Mouse (Mus musculus) embryonic fibroblast, embryonic 13.5 days (primary cell): ENCODE data around the gene Odaph.

Source experiments
- CTCF ChIP-seq: IDR thresholded peaks from 2 replicates; pipeline ENCODE4 v1.5.1; 2011; ENCODE audit warnings: mild to moderate bottlenecking, control low read depth, low read length, moderate library complexity, borderline replicate concordance; ENCODE audit not compliant: insufficient read depth
- POLR2A ChIP-seq: IDR thresholded peaks from 2 replicates; pipeline ENCODE4 v1.6.1; 2011; ENCODE audit warnings: low read depth, mild to moderate bottlenecking, control low read depth, low read length, moderate library complexity

- TF ChIP-seq POLR2A, result no peak
- no peak for TF ChIP-seq CTCF
Measured at GRCm38 (mm10) chr5:91949441-91949840, 37.8 kb upstream of the Odaph start.
